Mouse (Mus musculus): Measurements from ENCODE around the gene Phc2.

DNA sequence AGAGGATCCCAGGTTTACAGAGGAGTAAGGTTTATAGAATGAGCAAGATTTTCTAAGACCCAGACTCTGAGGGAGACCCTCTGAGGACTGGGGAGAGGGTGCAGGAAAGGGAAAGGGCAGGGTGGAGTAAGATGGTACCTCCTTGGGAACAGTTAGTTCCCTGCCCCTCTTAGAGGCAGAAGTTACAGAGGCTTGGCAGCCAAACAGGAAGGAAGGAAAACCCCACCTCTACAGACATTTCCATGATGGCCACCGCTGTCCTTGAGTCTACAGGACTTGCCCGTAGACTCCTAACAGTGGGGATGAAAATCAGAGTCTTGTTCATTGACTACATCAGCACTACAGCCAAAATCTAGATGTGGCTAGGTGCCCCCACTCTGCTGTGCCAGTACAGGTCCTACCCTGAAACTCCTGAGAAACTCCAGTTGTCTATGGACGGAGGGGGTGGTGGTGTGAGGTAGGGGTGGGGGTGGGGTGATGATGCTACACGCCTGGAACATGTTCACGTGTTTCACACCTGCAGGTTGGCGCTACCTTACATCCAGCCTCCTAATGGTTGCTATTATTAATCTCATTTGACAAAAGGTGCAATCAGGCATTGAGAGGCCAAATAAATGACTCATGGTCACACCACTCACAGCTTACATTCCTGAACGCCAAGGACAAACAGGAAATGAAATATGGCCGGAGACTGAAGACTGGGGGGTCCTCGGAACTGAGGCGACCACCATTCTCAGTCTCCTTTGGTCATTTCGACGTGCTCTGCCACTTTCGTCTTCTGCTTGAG, 115.3 kb downstream of the Phc2 start:
- TF ChIP-seq CTCF (conservative IDR thresholded peaks at IDR 0.05; ENCODE audit: insufficient read depth, insufficient read length, low read depth, low read length) (no peak), POLR2A (IDR thresholded peaks at IDR 0.05; ENCODE audit: low read depth, low read length) (no peak)

Data from kidney, adult 2 months (tissue).